Mouse (Mus musculus) CH12.LX (cell line): ENCODE data around the gene Rgl2.

Experiments used
- JUND ChIP-seq: conservative IDR thresholded peaks from 2 replicates; pipeline ENCODE4 v1.6.1; 2011; ENCODE audit warnings: low read depth, low read length, improper control_type of control experiment
- POLR2A ChIP-seq: IDR thresholded peaks from 2 replicates; pipeline ENCODE4 v1.6.1; 2011; ENCODE audit warnings: low read depth, mild to moderate bottlenecking, improper control_type of control experiment, low read length

GRCm38 (mm10) chr17:33936993-33937392 lies 7.7 kb downstream of the Rgl2 start:
- TF ChIP-seq JUND = no peak
- no peak for TF ChIP-seq POLR2A
